Mouse (Mus musculus) liver, embryonic 13.5 days (tissue): ENCODE measurements around the gene P2rx7. TPM values are rescaled to one million over a fixed set of nuclear protein-coding genes. Genes with fewer than 3 reads are reported as not detected.
A peak's percentile ranks its signal among the peaks of the same experiment; 100 is the strongest.
"Not testable (repeated sequence)": the region's sequence is repeated elsewhere in the genome, so short reads cannot be mapped to it uniquely, and the experiment has no call there.

ENCODE experiments used
- ATAC-seq: fragments of 200-750 bp; cut with Nextera tagmentation; 2 replicates; pipeline ENCODE4 v1.8.0; 2017; ENCODE audit warnings: low read depth, mild to moderate bottlenecking, moderate number of reproducible peaks, moderate library complexity
- DNase-seq: peaks from one replicate; pipeline ENCODE4 v3.0.0; 2022
- H3K27ac ChIP-seq: fragments of 300-500 bp; sonication (generic); 2 replicates; pipeline ENCODE4 v1.5.1; 2015; ENCODE audit warnings: moderate library complexity, mild to moderate bottlenecking, inconsistent platforms
- H3K27me3 ChIP-seq: fragments of 300-500 bp; sonication (generic); 2 replicates; pipeline ENCODE4 v1.6.1; 2015; ENCODE audit warnings: mild to moderate bottlenecking, inconsistent platforms
- H3K36me3 ChIP-seq: fragments of 300-500 bp; sonication (generic); 2 replicates; pipeline ENCODE4 v1.6.1; 2015; ENCODE audit warnings: mild to moderate bottlenecking, inconsistent platforms
- H3K4me1 ChIP-seq: fragments of 300-500 bp; sonication (generic); replicated peaks from 2 replicates; pipeline ENCODE4 v1.6.1; 2015; ENCODE audit warnings: inconsistent platforms
- H3K4me2 ChIP-seq: fragments of 300-500 bp; sonication (generic); 2 replicates; pipeline ENCODE4 v1.6.1; 2015; ENCODE audit warnings: inconsistent platforms, mild to moderate bottlenecking, moderate library complexity
- H3K4me3 ChIP-seq: fragments of 300-500 bp; sonication (generic); replicated peaks from 2 replicates; pipeline ENCODE4 v1.5.1; 2015; ENCODE audit warnings: mild to moderate bottlenecking, inconsistent platforms
- H3K9ac ChIP-seq: fragments of 300-500 bp; sonication (generic); 2 replicates; pipeline ENCODE4 v1.6.1; 2015; ENCODE audit warnings: mild to moderate bottlenecking, inconsistent platforms
- H3K9me3 ChIP-seq: fragments of 300-500 bp; sonication (generic); replicated peaks from 2 replicates; pipeline ENCODE4 v1.6.1; 2016; ENCODE audit warnings: inconsistent platforms
- WGBS: fragments of 180-500 bp; shearing (Covaris S2); methylation state at CpG from one replicate; pipeline ENCODE4 v1.1.7; 2015; ENCODE audit not compliant: insufficient replicate concordance; 5-methylcytosine and 5-hydroxymethylcytosine counted together
- polyA plus RNA-seq: library from polyadenylated mRNA; unstranded; fragments of >200 nt; fragmentation: Nextera tagmentation; extraction: Ambion mirVana; gene quantifications from 2 replicates; pipeline ENCODE4 v1.2.1, GENCODE M21; 2015

P2rx7 gene
- polyA plus RNA-seq, 1 experiment from 2014 or later: 1.3 TPM

GRCm38 (mm10) chr5:122646050-122646449, 2.3 kb downstream of the P2rx7 start:
- H3K9me3 ChIP-seq: no peaks in the 10 kb centered on the region
- WGBS: 47% methylated on average over 11 of the region's 11 CpGs
- no peak overlapping the region for H3K9ac ChIP-seq
- H3K27ac ChIP-seq: no peak overlapping the region
- no peak overlapping the region for H3K4me3 ChIP-seq
- H3K36me3 ChIP-seq: no peaks in the 10 kb centered on the region
- peaks cover 42% of the 10 kb centered on the region for H3K4me1 ChIP-seq
- no peak overlapping the region for H3K4me2 ChIP-seq
- DNase-seq (no peak), ATAC-seq (no peak)
- H3K27me3 ChIP-seq: peaks cover 12% of the 10 kb centered on the region

GRCm38 (mm10) chr5:122647256-122647924, 3.7 kb downstream of the P2rx7 start:
- no peak overlapping the region for H3K4me3 ChIP-seq
- H3K9me3 ChIP-seq: no peaks in the 10 kb centered on the region
- no peak for DNase-seq
- H3K36me3 ChIP-seq: no peaks in the 10 kb centered on the region
- H3K4me1 ChIP-seq: peaks cover 54% of the 10 kb centered on the region
- no peak overlapping the region for H3K9ac ChIP-seq
- H3K27me3 ChIP-seq: peaks cover 12% of the 10 kb centered on the region
- 59% methylated on average over 9 of the region's 9 CpGs for WGBS
- no peak for ATAC-seq
- no peak overlapping the region for H3K27ac ChIP-seq
- no peak overlapping the region for H3K4me2 ChIP-seq

- not testable (repeated sequence) for H3K9ac ChIP-seq, H3K4me3 ChIP-seq, H3K36me3 ChIP-seq, H3K9me3 ChIP-seq, ATAC-seq, H3K27ac ChIP-seq, DNase-seq, H3K4me2 ChIP-seq
- Histone ChIP-seq H3K4me1 (peaks cover 60% of the 10 kb centered on the region), H3K27me3 (peaks cover 12% of the 10 kb centered on the region)
- 77% methylated on average over 14 of the region's 14 CpGs for WGBS
These were observed 4.3 kb downstream of the P2rx7 start for GRCm38 (mm10) chr5:122647952-122648374.

- Histone ChIP-seq H3K4me3 (no peak overlapping the region), H3K4me1 (peaks cover 65% of the 10 kb centered on the region), H3K27ac (no peak overlapping the region), H3K36me3 (no peaks in the 10 kb centered on the region), H3K9me3 (no peaks in the 10 kb centered on the region), H3K9ac (no peak overlapping the region), H3K27me3 (peaks cover 12% of the 10 kb centered on the region; the same call in 1 of the 2 replicates), H3K4me2 (no peak overlapping the region)
- DNase-seq (no peak), ATAC-seq (no peak)
- 50% methylated on average over 8 of the region's 8 CpGs for WGBS
These were observed 5.6 kb downstream of the P2rx7 start for GRCm38 (mm10) chr5:122649264-122649663.

GRCm38 (mm10) chr5:122650100-122650499, 6.4 kb downstream of the P2rx7 start:
- H3K9me3 ChIP-seq: no peaks in the 10 kb centered on the region
- no peak overlapping the region for H3K4me2 ChIP-seq
- no peak overlapping the region for H3K27ac ChIP-seq
- DNase-seq (no peak), ATAC-seq (no peak)
- H3K36me3 ChIP-seq: no peaks in the 10 kb centered on the region
- peaks cover 12% of the 10 kb centered on the region; the same call in 1 of the 2 replicates for H3K27me3 ChIP-seq
- no peak overlapping the region for H3K4me3 ChIP-seq
- no peak overlapping the region for H3K9ac ChIP-seq
- WGBS: 46% methylated on average over 8 of the region's 8 CpGs
- H3K4me1 ChIP-seq: peaks cover 64% of the 10 kb centered on the region

- peak overlapping the region; percentile 62; the same call in 1 of the 2 replicates for H3K27ac ChIP-seq
- no peak overlapping the region for H3K4me3 ChIP-seq
- H3K36me3 ChIP-seq: no peaks in the 10 kb centered on the region
- DNase-seq (peak; percentile 77), ATAC-seq (peak; percentile 92)
- peaks cover 12% of the 10 kb centered on the region; the same call in 1 of the 2 replicates for H3K27me3 ChIP-seq
- WGBS: 4% methylated on average over 7 of the region's 7 CpGs
- peaks cover 52% of the 10 kb centered on the region for H3K4me1 ChIP-seq
- 0 out of 2 replicates have a peak overlapping the region, but pooled peaks have one; percentile 26 for H3K9ac ChIP-seq
- H3K9me3 ChIP-seq: no peaks in the 10 kb centered on the region
- peak overlapping the region; percentile 49 for H3K4me2 ChIP-seq
These were observed 8.8 kb downstream of the P2rx7 start for GRCm38 (mm10) chr5:122652506-122652905.

- H3K36me3 ChIP-seq: no peaks in the 10 kb centered on the region
- DNase-seq (no peak), ATAC-seq (no peak)
- peak overlapping the region; percentile 49 for H3K4me2 ChIP-seq
- no peaks in the 10 kb centered on the region for H3K9me3 ChIP-seq
- peaks cover 52% of the 10 kb centered on the region for H3K4me1 ChIP-seq
- peaks cover 12% of the 10 kb centered on the region; the same call in 1 of the 2 replicates for H3K27me3 ChIP-seq
- H3K4me3 ChIP-seq: no peak overlapping the region
- H3K27ac ChIP-seq: no peak overlapping the region
- 47% methylated on average over 10 of the region's 10 CpGs for WGBS
- 0 out of 2 replicates have a peak overlapping the region, but pooled peaks have one; percentile 2 for H3K9ac ChIP-seq
These were observed 9.4 kb downstream of the P2rx7 start for GRCm38 (mm10) chr5:122653112-122653445.

- H3K9me3 ChIP-seq: no peaks in the 10 kb centered on the region
- H3K9ac ChIP-seq: no peak overlapping the region
- H3K4me3 ChIP-seq: no peak overlapping the region
- DNase-seq: no peak
- H3K4me2 ChIP-seq: no peak overlapping the region
- no peaks in the 10 kb centered on the region for H3K36me3 ChIP-seq
- no peak for ATAC-seq
- H3K27me3 ChIP-seq: peaks cover 12% of the 10 kb centered on the region; the same call in 1 of the 2 replicates
- 49% methylated on average over 15 of the region's 15 CpGs for WGBS
- peaks cover 52% of the 10 kb centered on the region for H3K4me1 ChIP-seq
- no peak overlapping the region for H3K27ac ChIP-seq
These were observed 9.9 kb downstream of the P2rx7 start for GRCm38 (mm10) chr5:122653446-122654267.

GRCm38 (mm10) chr5:122654268-122654573, 10.5 kb downstream of the P2rx7 start:
- H3K4me1 ChIP-seq: peaks cover 52% of the 10 kb centered on the region
- H3K9me3 ChIP-seq: no peaks in the 10 kb centered on the region
- H3K4me2 ChIP-seq: no peak overlapping the region
- H3K27ac ChIP-seq: no peak overlapping the region
- WGBS: 70% methylated on average over 5 of the region's 5 CpGs
- H3K27me3 ChIP-seq: peaks cover 12% of the 10 kb centered on the region; the same call in 1 of the 2 replicates
- no peaks in the 10 kb centered on the region for H3K36me3 ChIP-seq
- no peak for ATAC-seq
- H3K9ac ChIP-seq: no peak overlapping the region
- DNase-seq: no peak
- H3K4me3 ChIP-seq: no peak overlapping the region

- H3K9me3 ChIP-seq: no peaks in the 10 kb centered on the region
- H3K27ac ChIP-seq: no peak overlapping the region
- no peak overlapping the region for H3K4me3 ChIP-seq
- H3K27me3 ChIP-seq: no peaks in the 10 kb centered on the region
- DNase-seq (no peak), ATAC-seq (no peak)
- no peaks in the 10 kb centered on the region for H3K36me3 ChIP-seq
- H3K4me1 ChIP-seq: peaks cover 32% of the 10 kb centered on the region
- WGBS: 74% methylated on average over 12 of the region's 12 CpGs
- no peak overlapping the region for H3K9ac ChIP-seq
- no peak overlapping the region for H3K4me2 ChIP-seq
These were observed 13.1 kb downstream of the P2rx7 start for GRCm38 (mm10) chr5:122656808-122657207.

- H3K27me3 ChIP-seq: no peaks in the 10 kb centered on the region
- DNase-seq (no peak), ATAC-seq (peak; percentile 62)
- H3K36me3 ChIP-seq: no peaks in the 10 kb centered on the region
- WGBS: 79% methylated on average over 6 of the region's 6 CpGs
- no peak overlapping the region for H3K9ac ChIP-seq
- H3K27ac ChIP-seq: no peak overlapping the region
- no peak overlapping the region for H3K4me2 ChIP-seq
- peaks cover 19% of the 10 kb centered on the region for H3K4me1 ChIP-seq
- H3K4me3 ChIP-seq: no peak overlapping the region
- no peaks in the 10 kb centered on the region for H3K9me3 ChIP-seq
These were observed 18.8 kb downstream of the P2rx7 start for GRCm38 (mm10) chr5:122662501-122662900.
